Mouse (Mus musculus): ENCODE data around the gene Pmpca.

The Pmpca gene

GRCm38 (mm10) chr2:26434791-26435572 lies 45.8 kb downstream of the Pmpca start:
- DNase-seq, result no peak

DNA sequence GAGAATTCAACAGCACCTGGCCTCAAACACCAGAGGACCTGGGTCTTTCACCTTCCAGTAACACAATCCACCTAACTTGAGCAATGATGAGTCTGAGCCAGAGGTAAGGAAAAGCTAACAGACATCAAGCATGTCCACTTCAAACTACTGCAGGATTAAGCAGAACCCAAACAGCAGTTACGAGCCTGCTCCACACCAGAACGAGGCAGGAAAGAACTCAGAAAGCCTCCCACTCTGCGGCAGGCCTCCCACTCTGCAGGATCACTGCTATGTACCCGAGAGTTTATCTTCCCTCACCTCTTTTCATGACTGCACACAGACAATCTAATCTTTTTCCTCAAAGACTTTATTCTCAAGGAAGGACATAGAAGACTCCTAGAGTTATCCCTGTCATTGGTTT lies 48.1 kb downstream of the Pmpca start:
- no peak for DNase-seq

DNA sequence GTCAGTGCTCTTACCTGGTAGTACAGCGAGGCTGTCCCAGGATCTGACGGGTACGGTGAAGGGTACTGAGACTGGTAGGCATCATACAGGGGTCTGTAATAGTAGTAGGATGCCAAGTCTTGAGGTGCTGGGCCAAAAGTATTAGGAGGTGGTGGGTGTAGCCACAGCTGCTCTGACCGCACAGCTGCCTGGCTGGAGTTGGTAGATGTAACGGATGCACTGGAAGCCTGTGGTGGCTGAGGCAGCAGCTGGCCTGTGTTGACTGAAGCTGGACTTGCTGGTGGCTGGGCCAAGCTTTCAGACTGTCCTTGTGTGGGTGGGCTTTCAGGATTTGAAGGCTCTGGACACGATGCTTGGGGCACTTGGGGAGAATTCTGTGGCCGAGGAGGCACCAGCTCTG lies 49.2 kb downstream of the Pmpca start:
- no peak for DNase-seq

DNA sequence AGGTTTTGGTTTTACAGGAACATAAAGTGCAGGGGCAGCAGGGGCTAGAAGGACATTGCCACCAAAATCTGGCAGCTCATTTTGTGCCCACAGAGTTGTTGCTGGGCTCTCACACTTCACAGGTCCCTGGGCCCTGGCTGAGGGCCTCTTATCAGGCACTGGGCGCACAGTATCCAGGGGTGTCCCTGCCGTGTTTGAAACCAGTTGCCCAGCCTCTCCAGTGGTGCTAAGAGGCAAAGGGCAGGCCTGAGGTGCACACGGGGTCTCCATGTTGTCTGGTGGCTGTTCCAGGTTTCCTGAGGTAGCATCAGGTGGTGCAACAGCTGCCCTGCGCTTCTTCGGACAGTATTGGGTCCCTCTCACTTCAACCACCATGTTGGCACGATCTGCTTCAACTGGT lies 50.5 kb downstream of the Pmpca start:
- DNase-seq, result no peak

GRCm38 (mm10) chr2:26441261-26441660 lies 52.1 kb downstream of the Pmpca start:
- DNase-seq, result no peak

- no peak for DNase-seq
Observed at GRCm38 (mm10) chr2:26441688-26442087, 52.5 kb downstream of the Pmpca start.

GRCm38 (mm10) chr2:26442843-26443242 lies 53.7 kb downstream of the Pmpca start:
- no peak for DNase-seq

DNA sequence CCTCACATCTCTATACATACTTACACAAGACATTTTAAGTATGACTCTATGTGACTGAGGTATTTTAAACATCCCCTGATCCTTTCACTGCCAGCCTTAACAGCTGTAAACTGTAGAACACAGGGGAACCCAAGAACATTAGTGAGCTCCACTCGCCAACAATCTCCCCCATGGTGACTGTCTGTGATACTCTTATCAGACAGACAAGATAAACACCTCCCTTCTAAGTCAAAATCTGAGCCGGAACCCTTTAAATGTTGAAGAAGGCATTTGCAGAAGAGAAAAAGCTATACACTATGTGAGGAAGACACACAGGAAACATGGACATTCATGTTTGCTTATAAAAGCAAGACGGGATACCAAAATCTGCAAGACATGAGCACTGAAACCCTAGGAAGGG lies 54.7 kb downstream of the Pmpca start:
- no peak for DNase-seq

DNA sequence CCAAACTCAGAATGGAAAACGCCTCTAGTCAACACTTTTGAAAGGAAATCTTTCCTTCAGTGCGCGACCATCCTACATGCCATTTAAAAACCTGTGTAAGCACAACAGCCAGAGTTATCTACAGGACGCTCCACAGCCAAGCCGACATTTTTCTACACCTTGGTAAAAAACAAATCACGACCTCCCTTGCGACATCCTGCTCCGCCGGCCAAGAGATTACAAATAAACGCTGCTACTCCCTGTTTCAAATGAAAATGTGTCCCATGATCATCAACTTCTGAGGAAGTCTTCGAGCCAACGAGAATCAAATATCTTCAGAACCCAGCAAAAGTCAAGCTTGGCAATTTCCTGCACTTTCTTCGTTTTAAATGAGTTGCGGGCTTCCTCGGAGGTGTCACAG lies 55.2 kb downstream of the Pmpca start:
- DNase-seq, result no peak

DNA sequence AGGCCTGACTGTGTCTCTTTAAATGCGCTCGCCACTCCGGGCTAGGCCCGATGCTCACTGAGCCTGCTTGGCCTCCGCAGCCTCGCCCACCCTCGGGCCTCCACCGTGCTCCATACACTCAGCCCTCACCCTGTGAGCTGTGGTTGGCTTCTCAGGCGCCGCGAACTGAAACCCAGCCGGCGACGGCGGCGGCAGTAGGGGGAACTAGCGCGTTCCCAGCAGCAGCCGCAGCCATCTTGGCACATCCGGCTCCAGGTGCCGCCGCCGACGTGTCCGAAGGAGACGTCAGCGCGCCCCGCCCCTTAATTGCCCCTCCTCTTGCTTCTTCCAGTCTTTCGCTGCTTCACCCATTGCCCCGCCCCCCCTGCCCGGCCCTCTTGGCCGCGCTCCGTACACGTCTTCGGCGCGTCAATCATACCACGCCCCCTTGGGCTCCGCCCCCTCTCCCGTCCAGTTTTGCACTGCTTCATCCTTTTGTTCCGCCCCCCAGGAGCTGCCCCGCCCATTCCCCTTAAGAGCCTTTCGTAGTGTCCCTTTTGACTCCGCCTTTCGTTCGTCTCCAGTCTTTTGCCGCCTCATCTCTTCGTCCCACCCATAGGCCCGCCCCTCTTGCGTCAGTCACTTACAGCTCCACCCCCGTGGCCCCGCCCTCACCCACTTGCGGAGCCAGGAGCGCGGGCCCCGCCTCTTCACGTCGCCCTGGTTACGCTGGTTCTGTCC lies 56.0 kb downstream of the Pmpca start, which contains the start of gene Sec16a:
Gene Sec16a (minus strand): TSS at position 271 of the 720 bp plus-strand sequence.
- DNase-seq, result peak; percentile 100

DNA sequence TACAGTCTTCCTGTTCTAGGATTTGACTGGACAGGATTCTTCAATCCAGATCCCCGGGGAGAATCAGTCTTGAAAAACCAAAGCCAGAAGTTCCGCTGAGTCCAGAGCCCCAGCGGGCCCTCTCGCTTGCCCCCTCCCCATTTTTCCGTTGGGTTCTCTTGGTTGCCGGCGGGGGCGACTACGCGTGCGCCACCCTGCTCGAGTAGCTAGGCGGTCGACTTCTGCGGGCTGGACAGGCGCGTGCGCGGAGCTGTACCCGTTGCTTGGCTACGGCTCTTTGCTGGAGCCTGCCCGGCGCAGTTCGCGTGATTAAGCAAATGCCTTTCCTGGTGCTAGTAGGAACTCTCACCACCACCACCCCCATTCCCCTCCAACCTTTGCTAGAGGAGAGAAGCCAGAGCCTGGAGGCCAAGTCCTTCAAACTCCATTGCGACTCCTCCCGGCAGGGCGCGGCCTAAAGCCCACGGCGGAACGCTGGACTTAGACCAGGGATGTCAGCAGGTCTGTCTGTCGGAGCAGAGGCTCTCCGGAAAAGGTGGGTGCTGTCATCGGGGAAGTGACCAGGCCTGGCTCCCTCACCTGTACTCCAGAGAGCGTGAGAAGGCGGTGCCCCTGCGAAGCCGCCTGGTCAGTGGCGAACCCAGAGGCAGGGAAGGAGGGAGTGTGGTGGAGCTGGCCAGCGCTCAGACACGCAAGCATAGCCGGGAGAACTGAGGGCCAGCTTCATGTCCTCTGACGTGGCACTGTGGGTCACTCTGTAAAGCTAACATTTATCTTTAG lies 56.7 kb downstream of the Pmpca start:
- DNase-seq, result no peak

- no peak for DNase-seq
Observed at GRCm38 (mm10) chr2:26446671-26447070, 57.5 kb downstream of the Pmpca start.
